Mouse (Mus musculus) heart, embryonic 16.5 days (tissue): ENCODE measurements around the gene Grm8. TPM values are rescaled to one million over a fixed set of nuclear protein-coding genes. Genes with fewer than 3 reads are reported as not detected.

Source experiments
- ATAC-seq: fragments of 200-750 bp; cut with Nextera tagmentation; replicated peaks from 2 replicates; pipeline ENCODE4 v1.8.0; 2017; ENCODE audit warnings: moderate number of reproducible peaks; ENCODE audit not compliant: insufficient read depth, low FRiP score; ENCODE audit errors: extremely low read depth
- H3K27ac ChIP-seq: fragments of 300-500 bp; sonication (generic); 2 replicates; pipeline ENCODE4 v1.5.1; 2014; ENCODE audit warnings: mild to moderate bottlenecking, low read length, control low read depth, moderate library complexity
- H3K27me3 ChIP-seq: fragments of 300-500 bp; sonication (generic); 2 replicates; pipeline ENCODE4 v1.6.1; 2014; ENCODE audit warnings: low read length, mixed read lengths; ENCODE audit not compliant: control insufficient read depth, insufficient read depth
- H3K36me3 ChIP-seq: fragments of 300-500 bp; sonication (generic); 2 replicates; pipeline ENCODE4 v1.6.1; 2014; ENCODE audit not compliant: control insufficient read depth, insufficient read depth
- H3K4me1 ChIP-seq: fragments of 300-500 bp; sonication (generic); 2 replicates; pipeline ENCODE4 v1.6.1; 2014; ENCODE audit warnings: low read length, mixed read lengths; ENCODE audit not compliant: control insufficient read depth, insufficient read depth
- H3K4me2 ChIP-seq: fragments of 300-500 bp; sonication (generic); 2 replicates; pipeline ENCODE4 v1.6.1; 2014; ENCODE audit warnings: low read depth, mild to moderate bottlenecking, control low read depth, low read length
- H3K4me3 ChIP-seq: fragments of 300-500 bp; sonication (generic); 2 replicates; pipeline ENCODE4 v1.5.1; 2014; ENCODE audit warnings: mild to moderate bottlenecking, control low read depth, low read length
- H3K9ac ChIP-seq: fragments of 300-500 bp; sonication (generic); 2 replicates; pipeline ENCODE4 v1.6.1; 2014; ENCODE audit warnings: low read length, control low read depth
- H3K9me3 ChIP-seq: fragments of 300-500 bp; sonication (generic); replicated peaks from 2 replicates; pipeline ENCODE4 v1.6.1; 2016; ENCODE audit warnings: low read length; ENCODE audit not compliant: control insufficient read depth
- WGBS: fragments of 180-500 bp; shearing (Covaris S2); extraction: QIAGEN DNeasy Blood & Tissue Kit; methylation state at CpG from one replicate; pipeline ENCODE4 v1.1.7; 2014; 5-methylcytosine and 5-hydroxymethylcytosine counted together
- polyA plus RNA-seq: library from polyadenylated mRNA; unstranded; fragments of >200 nt; fragmentation: Nextera tagmentation; extraction: Ambion mirVana; gene quantifications from 2 replicates; pipeline ENCODE4 v1.2.1, GENCODE M21; 2015

Grm8 gene
- polyA plus RNA-seq, 1 experiment from 2014 or later = 0.25 TPM

- Histone ChIP-seq H3K27me3 (no peaks in the 10 kb centered on the region), H3K9ac (no peak overlapping the region), H3K9me3 (no peaks in the 10 kb centered on the region), H3K36me3 (no peaks in the 10 kb centered on the region), H3K4me3 (no peak overlapping the region), H3K4me1 (no peaks in the 10 kb centered on the region), H3K4me2 (no peak overlapping the region), H3K27ac (no peak overlapping the region)
- no peak for ATAC-seq
- WGBS = 50% methylated on average over 1 of the region's 1 CpGs
Observed at GRCm38 (mm10) chr6:27517620-27518019, 617.4 kb downstream of the Grm8 start.

GRCm38 (mm10) chr6:27460998-27461397 lies 674.0 kb downstream of the Grm8 start:
- Histone ChIP-seq H3K4me1 (no peaks in the 10 kb centered on the region), H3K27me3 (no peaks in the 10 kb centered on the region), H3K36me3 (no peaks in the 10 kb centered on the region), H3K9me3 (no peaks in the 10 kb centered on the region), H3K27ac (no peak overlapping the region), H3K9ac (no peak overlapping the region), H3K4me3 (no peak overlapping the region), H3K4me2 (no peak overlapping the region)
- ATAC-seq = no peak
- 74% methylated on average over 5 of the region's 5 CpGs for WGBS

- 75% methylated on average over 4 of the region's 4 CpGs for WGBS
- H3K9ac ChIP-seq = no peak overlapping the region
- no peak overlapping the region for H3K4me2 ChIP-seq
- no peak overlapping the region for H3K4me3 ChIP-seq
- no peaks in the 10 kb centered on the region for H3K36me3 ChIP-seq
- H3K27me3 ChIP-seq = no peaks in the 10 kb centered on the region
- no peak for ATAC-seq
- H3K4me1 ChIP-seq = no peaks in the 10 kb centered on the region
- H3K27ac ChIP-seq = no peak overlapping the region
- H3K9me3 ChIP-seq = no peaks in the 10 kb centered on the region
Observed at GRCm38 (mm10) chr6:27408473-27408872, 726.5 kb downstream of the Grm8 start.

GRCm38 (mm10) chr6:27372416-27372815 lies 762.6 kb downstream of the Grm8 start:
- Histone ChIP-seq H3K4me2 (no peak overlapping the region), H3K4me1 (no peaks in the 10 kb centered on the region), H3K9ac (no peak overlapping the region), H3K27me3 (no peaks in the 10 kb centered on the region), H3K4me3 (no peak overlapping the region), H3K9me3 (no peaks in the 10 kb centered on the region), H3K27ac (no peak overlapping the region), H3K36me3 (no peaks in the 10 kb centered on the region)
- ATAC-seq = no peak

DNA sequence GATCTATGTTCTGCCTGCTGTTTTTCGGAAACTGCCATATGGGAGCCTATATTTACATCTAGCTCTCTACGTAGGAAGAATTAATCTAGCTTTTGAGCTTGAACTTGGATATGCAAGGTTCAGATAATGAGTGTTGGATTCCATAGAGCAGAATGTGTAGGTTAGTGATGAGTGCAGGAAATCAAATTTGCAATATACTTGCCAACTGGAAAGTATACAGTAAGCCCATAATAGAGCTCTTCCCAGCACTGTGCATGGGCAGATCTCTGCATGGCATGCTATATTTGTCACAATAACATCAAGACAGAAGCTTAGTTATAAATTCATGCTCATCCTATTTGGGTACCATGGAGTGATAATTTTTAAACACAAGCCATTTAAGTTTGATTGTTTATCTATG lies 763.9 kb downstream of the Grm8 start:
- Histone ChIP-seq H3K27ac (no peak overlapping the region), H3K4me2 (no peak overlapping the region), H3K4me1 (no peaks in the 10 kb centered on the region), H3K36me3 (no peaks in the 10 kb centered on the region), H3K27me3 (no peaks in the 10 kb centered on the region), H3K9me3 (no peaks in the 10 kb centered on the region), H3K9ac (no peak overlapping the region), H3K4me3 (no peak overlapping the region)
- 49% methylated on average over 2 of the region's 2 CpGs for whole genome bisulfite sequencing
- no peak for ATAC-seq

DNA sequence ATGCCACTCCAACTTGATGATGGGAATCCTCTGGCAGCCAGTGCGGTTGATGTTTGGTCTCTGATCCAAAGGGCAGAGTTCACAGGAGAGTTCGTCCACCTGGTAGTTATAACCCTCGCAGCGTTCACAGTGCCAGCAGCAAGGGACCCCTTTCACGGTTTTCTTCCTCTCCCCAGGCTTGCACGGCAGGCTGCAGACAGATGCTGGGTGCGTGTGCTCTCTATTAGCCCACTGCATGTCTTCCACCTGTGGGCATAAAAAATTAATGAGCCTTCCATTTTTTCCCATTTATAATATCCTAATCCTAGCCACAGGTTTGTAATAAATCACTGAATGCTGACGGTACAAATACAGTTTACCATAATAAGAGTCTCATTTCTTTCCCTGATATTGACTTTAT lies 771.2 kb downstream of the Grm8 start:
- ATAC-seq = no peak
- no peak overlapping the region for H3K27ac ChIP-seq
- no peaks in the 10 kb centered on the region for H3K27me3 ChIP-seq
- no peaks in the 10 kb centered on the region for H3K9me3 ChIP-seq
- no peak overlapping the region for H3K4me3 ChIP-seq
- no peak overlapping the region for H3K4me2 ChIP-seq
- no peaks in the 10 kb centered on the region for H3K36me3 ChIP-seq
- WGBS = 85% methylated on average over 8 of the region's 8 CpGs
- H3K9ac ChIP-seq = no peak overlapping the region
- H3K4me1 ChIP-seq = no peaks in the 10 kb centered on the region

DNA sequence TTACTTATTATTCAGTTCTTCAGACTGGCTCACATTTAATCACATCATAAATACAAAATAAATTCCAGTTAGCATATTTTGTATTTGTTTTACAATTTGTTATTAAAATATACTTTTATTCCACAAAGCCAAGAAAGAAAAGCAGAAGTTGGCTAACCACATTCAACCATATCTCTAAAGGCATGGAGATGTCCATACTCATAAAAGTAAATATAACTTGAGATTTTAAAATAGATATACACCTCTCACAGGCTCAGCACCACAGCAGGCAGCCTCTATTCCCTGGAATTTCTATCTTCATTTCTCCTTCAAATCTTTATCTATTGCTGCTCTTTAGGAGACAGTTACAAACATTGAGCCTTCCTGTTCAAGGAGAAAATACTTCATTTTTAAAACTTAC lies 774.5 kb downstream of the Grm8 start:
- H3K4me2 ChIP-seq = no peak overlapping the region
- no peak overlapping the region for H3K9ac ChIP-seq
- no peak overlapping the region for H3K27ac ChIP-seq
- H3K4me1 ChIP-seq = no peaks in the 10 kb centered on the region
- no peaks in the 10 kb centered on the region for H3K9me3 ChIP-seq
- ATAC-seq = no peak
- H3K27me3 ChIP-seq = no peaks in the 10 kb centered on the region
- H3K4me3 ChIP-seq = no peak overlapping the region
- H3K36me3 ChIP-seq = no peaks in the 10 kb centered on the region

- H3K9me3 ChIP-seq = no peaks in the 10 kb centered on the region
- WGBS = 23% methylated on average over 4 of the region's 4 CpGs
Observed at GRCm38 (mm10) chr6:27351147-27351546, 783.8 kb downstream of the Grm8 start.

DNA sequence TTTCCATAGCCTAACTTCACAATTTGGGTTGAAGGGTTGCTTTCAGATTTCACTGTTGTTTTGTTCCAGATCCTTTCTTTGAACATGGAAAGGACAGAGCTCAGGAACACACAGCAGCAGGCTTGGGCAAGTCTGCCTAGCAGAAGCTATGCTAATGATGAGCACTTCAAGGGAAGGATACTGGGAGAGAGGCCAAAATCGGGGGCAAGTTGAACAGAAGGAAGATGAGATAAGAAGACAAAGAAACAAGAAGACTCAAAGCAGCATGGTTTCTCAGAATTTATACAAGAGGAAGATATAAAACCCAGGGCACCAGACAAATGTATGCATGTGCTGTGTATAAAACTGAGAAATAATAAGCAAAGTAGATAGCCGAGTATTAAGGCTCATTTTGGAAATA lies 786.7 kb downstream of the Grm8 start:
- H3K4me1 ChIP-seq = no peaks in the 10 kb centered on the region
- ATAC-seq = no peak
- H3K27me3 ChIP-seq = no peaks in the 10 kb centered on the region
- H3K36me3 ChIP-seq = no peaks in the 10 kb centered on the region
- 48% methylated on average over 2 of the region's 2 CpGs for WGBS
- H3K27ac ChIP-seq = no peak overlapping the region
- no peaks in the 10 kb centered on the region for H3K9me3 ChIP-seq
- no peak overlapping the region for H3K9ac ChIP-seq
- no peak overlapping the region for H3K4me2 ChIP-seq
- no peak overlapping the region for H3K4me3 ChIP-seq

More at GRCm38 (mm10) chr6:27351147-27351546, 783.8 kb downstream of the Grm8 start:
- Histone ChIP-seq H3K36me3 (no peaks in the 10 kb centered on the region), H3K9ac (no peak overlapping the region), H3K27me3 (no peaks in the 10 kb centered on the region), H3K4me1 (no peaks in the 10 kb centered on the region), H3K4me2 (no peak overlapping the region), H3K27ac (no peak overlapping the region), H3K4me3 (no peak overlapping the region)
- no peak for ATAC-seq

- 50% methylated on average over 1 of the region's 1 CpGs for WGBS
- Histone ChIP-seq H3K4me2 (no peak overlapping the region), H3K9me3 (no peaks in the 10 kb centered on the region), H3K27ac (no peak overlapping the region), H3K36me3 (no peaks in the 10 kb centered on the region), H3K27me3 (no peaks in the 10 kb centered on the region), H3K4me3 (no peak overlapping the region), H3K9ac (no peak overlapping the region), H3K4me1 (no peaks in the 10 kb centered on the region)
- no peak for ATAC-seq
Observed at GRCm38 (mm10) chr6:27346311-27346710, 788.7 kb downstream of the Grm8 start.
